Mouse (Mus musculus) yolk sac, embryonic 10.5 days (tissue): ENCODE measurements around the gene Fcrl6.

Source experiments
- DNase-seq: peaks from one replicate; pipeline ENCODE4 v3.0.0-alpha.2; 2017; ENCODE audit warnings: low spot score

Gene Fcrl6

DNA sequence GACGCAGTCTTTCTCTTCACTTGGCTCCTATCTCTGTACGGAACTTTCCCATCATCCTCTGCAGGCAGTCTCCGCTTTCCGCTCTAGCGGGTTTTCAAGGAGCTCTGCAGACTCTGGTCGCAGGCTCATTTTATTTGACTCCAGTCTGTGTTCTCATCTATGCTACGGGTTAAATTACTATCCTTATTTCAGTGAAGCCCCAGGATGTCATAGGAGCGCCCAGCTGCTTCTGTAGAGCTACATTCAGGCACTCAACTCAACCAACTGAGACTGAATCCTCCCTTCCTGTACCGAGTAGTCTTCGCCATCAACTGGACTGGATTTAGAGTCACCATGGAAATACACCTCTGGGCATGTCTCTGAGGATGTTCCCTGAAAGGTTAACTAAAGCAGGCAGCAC is 12.3 kb upstream of the Fcrl6 start:
- no peak for DNase-seq

- no peak for DNase-seq
These were observed 10.4 kb upstream of the Fcrl6 start for GRCm38 (mm10) chr1:172612745-172613144.

- no peak for DNase-seq
These were observed 9.0 kb upstream of the Fcrl6 start for GRCm38 (mm10) chr1:172611304-172611703.

DNA sequence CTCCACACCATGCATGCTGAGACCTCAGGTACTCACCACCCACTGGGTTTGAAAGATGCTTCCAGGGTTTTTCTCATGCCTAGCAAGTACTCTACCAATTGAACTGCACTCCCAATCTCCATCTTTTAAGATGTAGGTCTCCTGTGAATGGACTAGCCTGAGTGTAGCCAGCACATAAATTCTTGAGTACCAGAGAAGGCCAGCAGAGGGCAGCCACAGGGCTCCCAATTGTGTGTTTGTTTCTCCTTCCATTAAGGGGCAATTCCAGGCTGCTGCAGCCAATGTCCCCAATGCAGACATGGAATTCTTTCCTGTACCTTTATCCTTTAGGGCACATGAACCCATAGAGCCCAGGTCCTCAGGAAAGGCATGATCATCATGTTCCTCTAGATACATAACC is 7.9 kb downstream of the Fcrl6 start:
- DNase-seq: no peak

- DNase-seq: no peak
These were observed 8.4 kb downstream of the Fcrl6 start for GRCm38 (mm10) chr1:172593956-172594355.

DNA sequence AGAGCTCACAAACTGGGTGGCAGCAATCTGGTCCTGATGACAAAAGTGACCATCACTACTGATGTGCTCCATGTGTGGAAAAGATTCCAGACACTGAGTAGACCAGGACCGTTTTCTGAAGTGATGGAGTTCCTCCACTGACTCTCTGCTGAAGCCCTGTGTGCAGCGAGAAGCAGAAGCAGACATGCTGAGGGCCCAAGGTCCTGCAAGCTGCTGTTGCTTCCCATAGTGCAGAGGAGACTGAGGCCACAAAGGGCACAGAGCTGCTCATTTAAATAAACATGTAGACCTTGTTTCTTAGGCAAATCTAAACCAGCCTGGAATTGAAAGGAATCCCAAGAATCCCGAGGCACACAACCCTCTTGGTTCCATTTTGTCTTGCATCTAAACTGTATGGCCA is 9.0 kb downstream of the Fcrl6 start:
- DNase-seq: no peak

DNA sequence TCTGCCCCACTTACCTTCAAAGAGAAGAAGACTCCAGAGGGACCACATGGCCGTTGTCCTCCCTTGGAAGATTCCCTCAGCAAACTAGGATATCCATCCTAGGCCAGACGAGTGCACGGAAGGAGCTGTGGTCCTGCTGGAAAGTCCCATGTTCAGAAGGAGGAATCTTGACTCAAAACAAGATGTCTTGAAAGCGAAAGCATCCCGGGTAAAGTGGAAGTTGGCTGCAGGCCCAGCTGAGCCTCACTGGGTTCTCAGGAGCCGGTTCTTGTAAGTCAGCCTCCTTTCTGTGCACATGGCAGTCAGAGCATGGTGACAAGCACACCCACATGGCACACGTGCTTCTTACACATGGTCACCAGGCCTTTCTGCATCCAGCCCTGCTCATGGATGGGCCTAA is 12.0 kb downstream of the Fcrl6 start, which contains the start of gene Slamf8:
Gene Slamf8 (minus strand): TSS at position 184 of the 400 bp plus-strand sequence.
- DNase-seq: no peak

GRCm38 (mm10) chr1:172585612-172586567 is 16.5 kb downstream of the Fcrl6 start:
- no peak for DNase-seq

DNA sequence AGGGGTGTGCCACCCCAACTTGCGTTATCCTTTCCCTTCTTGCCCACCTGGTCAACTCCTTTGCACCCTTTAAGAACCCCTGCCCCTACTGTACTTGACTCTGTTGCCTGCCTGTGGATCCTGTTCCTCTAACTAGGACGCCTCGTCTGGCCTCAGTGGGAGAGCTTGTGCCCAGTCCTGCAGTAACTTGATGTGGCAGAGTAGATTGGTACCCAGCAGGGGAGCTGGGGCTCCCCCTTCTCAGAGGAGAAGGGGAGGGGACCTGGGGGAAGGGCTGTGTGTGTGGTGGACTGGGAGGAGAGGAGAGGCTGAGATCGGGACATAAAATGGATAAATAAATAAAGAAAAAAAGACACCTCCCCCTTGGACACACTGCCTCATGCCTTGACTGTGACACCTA is 17.3 kb downstream of the Fcrl6 start:
- no peak for DNase-seq

DNA sequence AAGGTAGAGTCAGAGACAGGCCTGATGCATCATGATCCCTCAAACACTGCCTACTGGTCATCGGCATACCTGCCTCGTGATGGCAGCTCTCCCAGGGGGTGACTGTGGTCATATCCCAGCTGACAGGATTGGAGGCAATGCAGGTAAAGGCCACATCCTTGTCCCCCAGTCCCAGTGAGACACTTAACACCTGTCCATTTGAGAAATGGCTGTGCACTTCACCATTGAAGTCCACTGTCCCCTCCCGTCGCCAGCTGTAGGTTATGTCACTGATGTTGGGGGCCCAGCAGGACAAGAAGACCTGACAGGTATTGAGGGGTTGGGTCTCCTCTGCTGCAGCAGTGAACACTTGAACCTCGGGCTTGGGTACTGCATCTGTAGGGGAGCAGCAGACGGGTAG is 18.1 kb downstream of the Fcrl6 start:
- DNase-seq: no peak

DNA sequence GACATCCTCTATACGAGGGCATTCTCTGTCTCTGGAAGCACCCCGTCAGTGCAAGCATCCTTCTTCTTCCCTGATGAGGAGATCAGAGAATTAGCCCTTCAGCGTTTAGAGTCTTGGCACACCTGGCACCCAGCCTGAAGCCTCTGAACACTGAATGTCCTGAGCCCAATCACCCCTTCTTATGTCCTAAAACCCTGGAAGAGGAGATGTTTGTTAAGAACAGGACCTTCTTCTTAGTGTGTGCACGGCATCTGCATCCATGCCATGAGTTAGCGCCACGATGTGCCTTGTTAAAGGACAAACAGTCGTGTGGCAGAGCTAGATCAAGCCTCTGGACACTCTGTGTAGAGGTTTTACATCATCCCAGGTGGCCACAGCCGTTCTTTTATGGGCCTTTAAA is 19.9 kb downstream of the Fcrl6 start:
- no peak for DNase-seq

- DNase-seq: no peak
These were observed 22.2 kb downstream of the Fcrl6 start for GRCm38 (mm10) chr1:172580116-172580515.

GRCm38 (mm10) chr1:172567758-172568157 is 34.6 kb downstream of the Fcrl6 start:
- no peak for DNase-seq

DNA sequence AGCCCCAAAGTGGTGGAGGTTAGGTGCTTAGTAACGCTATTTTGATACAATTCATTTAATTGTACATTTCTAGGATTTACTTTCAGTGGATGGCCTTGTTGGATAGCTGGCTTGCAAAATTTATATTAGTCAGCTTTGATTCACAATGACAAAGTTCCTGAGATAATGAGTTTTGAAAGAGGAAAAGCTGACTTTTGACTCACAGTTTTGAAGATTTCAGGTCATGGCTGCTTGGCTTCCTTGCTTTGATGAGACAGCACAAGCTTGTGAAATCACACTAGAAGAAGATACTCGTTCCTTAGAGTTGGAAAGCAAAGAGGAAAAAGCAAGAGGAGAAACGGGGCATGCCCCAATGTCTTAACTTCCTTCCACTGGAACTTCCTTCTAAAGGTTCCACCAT is 36.2 kb downstream of the Fcrl6 start:
- no peak for DNase-seq

GRCm38 (mm10) chr1:172563465-172563828 is 38.9 kb downstream of the Fcrl6 start:
- DNase-seq: no peak

DNA sequence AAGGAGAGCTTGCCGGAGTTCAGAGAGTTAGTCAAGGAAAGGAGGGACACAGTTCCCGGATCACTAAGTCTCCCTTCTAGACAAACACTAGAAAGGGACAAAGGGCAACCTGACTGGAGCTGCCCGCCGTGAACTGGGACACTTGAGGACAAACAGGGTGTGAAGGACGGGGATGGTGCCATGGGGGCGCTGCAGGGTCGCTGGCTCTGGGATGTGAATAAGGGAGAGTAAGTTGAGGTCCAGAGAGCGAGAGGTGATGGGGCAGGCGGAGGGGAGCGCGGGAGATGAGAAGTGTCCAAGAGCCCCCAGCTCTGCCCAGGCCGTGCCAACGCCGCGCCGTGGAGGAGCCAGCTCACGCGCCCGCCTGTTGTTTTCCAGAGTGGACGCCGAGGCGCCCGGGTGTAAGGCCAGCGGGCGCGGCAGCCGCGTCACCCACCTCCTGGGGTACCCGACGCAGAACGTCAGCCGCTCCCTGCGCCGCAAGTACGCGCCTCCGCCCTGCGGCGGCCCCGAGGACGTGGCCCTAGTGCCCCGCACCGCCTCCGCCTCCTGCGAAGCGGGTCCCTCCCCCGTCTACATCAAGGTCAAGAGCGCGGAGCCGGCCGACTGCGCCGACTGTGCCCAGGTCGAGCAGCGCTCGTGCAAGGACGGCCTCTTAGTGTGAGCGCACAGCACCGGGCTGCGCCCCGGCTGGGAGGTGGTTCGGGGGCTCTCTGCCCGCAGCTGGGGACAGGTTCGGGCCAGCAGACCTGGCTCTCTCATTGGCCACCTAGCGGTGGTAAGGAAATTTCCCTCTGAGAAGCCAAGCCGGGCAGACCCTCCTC is 39.5 kb downstream of the Fcrl6 start:
- DNase-seq: peak; percentile 78

- no peak for DNase-seq
These were observed 46.7 kb downstream of the Fcrl6 start, which contains the start of gene Vsig8 for GRCm38 (mm10) chr1:172555638-172556037. Vsig8 (plus strand) TSS chr1:172555938.

DNA sequence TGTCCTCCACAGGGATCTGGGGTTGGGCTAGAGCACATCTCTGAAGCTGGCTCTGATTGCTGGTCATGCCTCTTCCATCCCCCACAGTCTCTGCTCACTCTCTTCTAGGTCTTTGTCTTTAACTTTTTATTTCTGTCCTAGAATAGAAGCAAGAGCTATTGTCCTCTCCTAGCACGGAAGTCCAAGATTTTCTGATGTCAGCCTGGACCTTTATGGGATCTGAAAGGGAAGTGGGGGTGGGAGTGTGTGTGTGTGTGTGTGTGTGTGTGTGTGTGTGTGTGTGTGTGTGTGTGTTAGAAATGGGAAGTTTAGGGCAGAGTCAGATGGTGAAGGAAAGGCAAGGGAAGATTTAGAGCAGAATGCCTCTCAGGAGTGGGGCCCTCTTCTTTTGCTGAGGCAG is 49.7 kb downstream of the Fcrl6 start:
- no peak for DNase-seq

DNA sequence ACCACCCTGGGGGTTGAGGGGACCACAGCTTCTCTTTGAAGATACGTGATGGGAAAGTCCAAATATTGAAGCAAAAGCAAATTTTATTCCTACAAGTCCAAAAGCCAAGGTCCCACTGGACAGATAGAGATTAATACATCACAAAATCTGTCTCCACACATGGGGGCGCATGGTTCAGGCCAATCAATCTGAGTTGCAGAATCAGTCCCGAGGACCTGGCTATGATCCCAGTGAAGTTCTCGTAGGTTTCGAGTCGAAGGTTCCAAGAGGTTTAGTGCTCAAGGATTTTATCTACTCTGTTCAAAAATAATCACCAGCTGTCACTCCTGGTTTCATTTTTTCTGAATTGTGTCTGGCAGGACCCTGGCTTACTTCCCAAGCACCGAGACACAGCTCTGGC is 51.3 kb downstream of the Fcrl6 start:
- DNase-seq: no peak

GRCm38 (mm10) chr1:172550551-172550951 is 51.8 kb downstream of the Fcrl6 start:
- DNase-seq: peak; percentile 38

GRCm38 (mm10) chr1:172549717-172550116 is 52.6 kb downstream of the Fcrl6 start:
- DNase-seq: no peak

GRCm38 (mm10) chr1:172549314-172549713 is 53.0 kb downstream of the Fcrl6 start:
- no peak for DNase-seq

GRCm38 (mm10) chr1:172548501-172548900 is 53.9 kb downstream of the Fcrl6 start:
- DNase-seq: no peak
